Mouse (Mus musculus) effector memory CD4-positive, alpha-beta T cell, adult 5 months (primary cell): ENCODE data around the gene Aph1a. TPM values are rescaled to one million over a fixed set of nuclear protein-coding genes. Genes with fewer than 3 reads are reported as not detected.

Experiments
- polyA plus RNA-seq: library from polyadenylated mRNA; unstranded; fragments of 100-300 nt; shearing (Covaris generic); gene quantifications from one replicate; pipeline ENCODE4 v1.2.1, GENCODE M21; 2017

The Aph1a gene
- polyA plus RNA-seq: 39.2 TPM

GRCm38 (mm10) chr3:95893606-95894316 lies at the start of gene Aph1a:
Gene Aph1a, plus strand, starts transcription at chr3:95893969.

GRCm38 (mm10) chr3:95855502-95856089 lies 38.2 kb upstream of the Aph1a start, which contains the start of gene Prpf3:
Gene Prpf3, minus strand, starts transcription at chr3:95855885.

DNA sequence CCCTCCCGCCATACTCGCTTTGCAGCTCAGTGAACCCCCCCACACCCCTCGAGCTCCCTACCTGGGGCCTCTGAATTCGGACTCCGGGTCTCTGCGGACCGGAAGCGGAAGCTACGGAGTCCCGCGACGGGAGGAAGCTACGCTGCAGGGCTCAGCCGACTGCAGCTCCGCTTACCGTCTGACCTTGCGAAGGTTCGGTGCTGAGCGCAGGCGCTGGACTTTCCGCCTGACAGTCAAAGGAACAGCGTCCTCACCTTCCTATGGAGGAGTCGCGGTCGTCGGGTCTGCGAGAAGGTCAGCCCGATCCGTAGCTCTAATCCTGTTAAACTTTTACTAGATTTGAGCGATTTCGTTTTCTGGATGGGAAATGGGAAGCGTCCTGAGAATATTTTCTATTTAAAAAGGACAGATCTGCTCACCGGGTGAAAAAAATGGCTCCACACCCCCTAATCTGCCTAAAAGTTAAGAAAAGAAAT lies 22.3 kb upstream of the Aph1a start, which contains the start of gene Mrps21:
Gene Mrps21 (minus strand): TSS at position 128 of the 476 bp plus-strand sequence.

GRCm38 (mm10) chr3:95881979-95882815 lies 11.6 kb upstream of the Aph1a start, which contains the start of gene Ciart:
Gene Ciart, minus strand, starts transcription at chr3:95882251.

GRCm38 (mm10) chr3:95891211-95892065 lies 2.3 kb upstream of the Aph1a start, which contains the start of gene BC028528:
Gene BC028528, minus strand, starts transcription at chr3:95892005.

GRCm38 (mm10) chr3:95904568-95904967 lies 10.8 kb downstream of the Aph1a start, which contains the start of gene Car14:
Gene Car14, minus strand, starts transcription at chr3:95904691.

GRCm38 (mm10) chr3:95928658-95929503 lies 35.1 kb downstream of the Aph1a start, which contains the start of gene Anp32e:
Gene Anp32e, plus strand, starts transcription at chr3:95929246.

Other genes with a start within 250 kb of the Aph1a start
- gene Mcl1, start 235.2 kb upstream of the Aph1a start, polyA plus RNA-seq: 460 TPM
- 2.6 TPM for gene Adamtsl4, start 206.1 kb upstream of the Aph1a start, polyA plus RNA-seq
- 12.3 TPM for gene Ecm1, start 154.4 kb upstream of the Aph1a start, polyA plus RNA-seq
- 48.3 TPM for gene Tars2, start 133.8 kb upstream of the Aph1a start, polyA plus RNA-seq
- 52.7 TPM for gene Rprd2, start 75.1 kb upstream of the Aph1a start, polyA plus RNA-seq
- gene Prpf3, start 38.1 kb upstream of the Aph1a start, polyA plus RNA-seq: 37.2 TPM
- gene Mrps21, start 22.4 kb upstream of the Aph1a start, polyA plus RNA-seq: 101 TPM
- 23.2 TPM for gene Ciart, start 11.7 kb upstream of the Aph1a start, polyA plus RNA-seq
- gene BC028528, start 2.0 kb upstream of the Aph1a start, polyA plus RNA-seq: not detected
- gene Car14, start 10.7 kb downstream of the Aph1a start, polyA plus RNA-seq: not detected
- gene Anp32e, start 35.3 kb downstream of the Aph1a start, polyA plus RNA-seq: 215 TPM
- gene Plekho1, start 102.0 kb downstream of the Aph1a start, polyA plus RNA-seq: 14.1 TPM
- 11.1 TPM for gene Vps45, start 164.5 kb downstream of the Aph1a start, polyA plus RNA-seq
- 17.9 TPM for gene Otud7b, start 210.6 kb downstream of the Aph1a start, polyA plus RNA-seq